Mouse (Mus musculus) CH12.LX (cell line): ENCODE results near the gene Tas2r119. TPM values are rescaled to one million over a fixed set of nuclear protein-coding genes. Genes with fewer than 3 reads are reported as not detected.

Experiments
- DNase-seq: peaks from one replicate; pipeline ENCODE4 v3.0.0-alpha.2; 2013; ENCODE audit errors: extremely low read depth
- H3K27ac ChIP-seq: 2 replicates; pipeline ENCODE4 v1.5.1; 2012; ENCODE audit warnings: low read depth, mild to moderate bottlenecking, control low read depth, moderate library complexity; ENCODE audit not compliant: insufficient read depth
- H3K27me3 ChIP-seq: replicated peaks from 2 replicates; pipeline ENCODE3; 2012; ENCODE audit warnings: inconsistent platforms
- H3K36me3 ChIP-seq, 2 experiments: replicated peaks in 1 of 2; 2 replicates each; pipeline versions ENCODE3 to v1.6.1; 2012; ENCODE audit warnings: inconsistent platforms in 1 of 2, low read length in 1 of 2, mild to moderate bottlenecking in 1 of 2, mixed read lengths in 1 of 2, moderate library complexity in 1 of 2; ENCODE audit not compliant: control insufficient read depth in 1 of 2, insufficient read depth in 1 of 2
- H3K4me1 ChIP-seq, 2 experiments: 2 replicates each; pipeline ENCODE4 v1.6.1; 2012; ENCODE audit warnings: inconsistent platforms in 1 of 2, moderate library complexity in 1 of 2; ENCODE audit not compliant: insufficient read depth in 2 of 2, control insufficient read depth in 1 of 2
- H3K4me2 ChIP-seq: 2 replicates; pipeline ENCODE4 v1.6.1; 2012; ENCODE audit warnings: low read depth, mild to moderate bottlenecking, control low read depth; ENCODE audit not compliant: poor library complexity, insufficient read depth, severe bottlenecking
- H3K4me3 ChIP-seq, 3 experiments: fragments of 150-350 bp in 1 of 3; sonication (generic) in 1 of 3; replicated peaks in 1 of 3; 2 replicates each; pipeline versions ENCODE3 to v1.5.1; 2011 to 2012; ENCODE audit warnings: low read depth in 2 of 3, low read length in 2 of 3, mild to moderate bottlenecking in 2 of 3, moderate library complexity in 2 of 3, control low read depth in 1 of 3, improper control_type of control experiment in 1 of 3, inconsistent platforms in 1 of 3, mixed read lengths in 1 of 3; ENCODE audit not compliant: poor library complexity in 1 of 3
- H3K79me2 ChIP-seq: replicated peaks from 2 replicates; pipeline ENCODE4 v1.6.1; 2012; ENCODE audit warnings: mild to moderate bottlenecking, moderate library complexity; ENCODE audit not compliant: control insufficient read depth, poor library complexity, insufficient read depth, severe bottlenecking; ENCODE audit errors: extremely low read depth
- H3K9ac ChIP-seq: 2 replicates; pipeline ENCODE4 v1.6.1; 2012; ENCODE audit warnings: low read depth, mild to moderate bottlenecking, control low read depth, moderate library complexity; ENCODE audit not compliant: insufficient read depth
- H3K9me3 ChIP-seq: replicated peaks from 2 replicates; pipeline ENCODE3; 2012; ENCODE audit warnings: low read length, inconsistent platforms, mixed read lengths
- ELF1 ChIP-seq: IDR thresholded peaks from 2 replicates; pipeline ENCODE4 v1.6.1; 2014; ENCODE audit warnings: low read depth, mild to moderate bottlenecking, inconsistent platforms, low read length, improper control_type of control experiment
- IRF4 ChIP-seq: IDR thresholded peaks from 2 replicates; pipeline ENCODE4 v1.6.1; 2014; ENCODE audit warnings: low read depth, mild to moderate bottlenecking, inconsistent platforms, low read length, improper control_type of control experiment
- JUN ChIP-seq: IDR thresholded peaks from 2 replicates; pipeline ENCODE4 v1.6.1; 2011; ENCODE audit warnings: low read depth, mild to moderate bottlenecking, low read length, improper control_type of control experiment, moderate library complexity; ENCODE audit not compliant: insufficient read depth
- JUND ChIP-seq: conservative IDR thresholded peaks from 2 replicates; pipeline ENCODE4 v1.6.1; 2011; ENCODE audit warnings: low read depth, low read length, improper control_type of control experiment
- MAX ChIP-seq: IDR thresholded peaks from 2 replicates; pipeline ENCODE4 v1.6.1; 2011; ENCODE audit warnings: low read length, improper control_type of control experiment
- MAZ ChIP-seq: IDR thresholded peaks from 2 replicates; pipeline ENCODE4 v1.6.1; 2012; ENCODE audit warnings: low read depth, mild to moderate bottlenecking, inconsistent platforms, low read length, improper control_type of control experiment, moderate library complexity
- MEF2A ChIP-seq: IDR thresholded peaks from 2 replicates; pipeline ENCODE4 v1.6.1; 2014; ENCODE audit warnings: low read depth, mild to moderate bottlenecking, inconsistent platforms, low read length, improper control_type of control experiment, borderline replicate concordance
- MXI1 ChIP-seq: IDR thresholded peaks from 2 replicates; pipeline ENCODE4 v1.6.1; 2011; ENCODE audit warnings: mild to moderate bottlenecking, low read depth, low read length, improper control_type of control experiment
- MYC ChIP-seq: IDR thresholded peaks from 2 replicates; pipeline ENCODE4 v1.6.1; 2011; ENCODE audit warnings: low read depth, mild to moderate bottlenecking, improper control_type of control experiment, low read length
- PAX5 ChIP-seq: IDR thresholded peaks from 2 replicates; pipeline ENCODE4 v1.6.1; 2012; ENCODE audit warnings: low read length, inconsistent platforms, mixed read lengths
- POLR2A ChIP-seq: IDR thresholded peaks from 2 replicates; pipeline ENCODE4 v1.6.1; 2011; ENCODE audit warnings: low read depth, mild to moderate bottlenecking, improper control_type of control experiment, low read length
- POLR2AphosphoS2 ChIP-seq: IDR thresholded peaks from 2 replicates; pipeline ENCODE4 v1.6.1; 2011; ENCODE audit warnings: low read depth, low read length, improper control_type of control experiment
- RCOR1 ChIP-seq: conservative IDR thresholded peaks from 2 replicates; pipeline ENCODE4 v1.6.1; 2012; ENCODE audit warnings: low read depth, mild to moderate bottlenecking, inconsistent platforms, low read length, improper control_type of control experiment
- SIN3A ChIP-seq: IDR thresholded peaks from 2 replicates; pipeline ENCODE4 v1.6.1; 2012; ENCODE audit warnings: low read length, improper control_type of control experiment, inconsistent platforms
- SMC3 ChIP-seq: IDR thresholded peaks from 2 replicates; pipeline ENCODE4 v1.6.1; 2011; ENCODE audit warnings: low read depth, low read length, improper control_type of control experiment
- UBTF ChIP-seq: IDR thresholded peaks from 2 replicates; pipeline ENCODE4 v1.6.1; 2012; ENCODE audit warnings: low read depth, mild to moderate bottlenecking, inconsistent platforms, low read length, improper control_type of control experiment, moderate library complexity
- ZC3H11A ChIP-seq: IDR thresholded peaks from 2 replicates; pipeline ENCODE4 v1.6.1; 2012; ENCODE audit warnings: low read depth, mild to moderate bottlenecking, inconsistent platforms, low read length, improper control_type of control experiment
- dilution Hi-C: fragments of 300-500 bp; cut with MboI; formaldehyde crosslinking; loops from 2 replicates; pipeline ENCODE4 v1.14.3; 2020; ENCODE audit warnings: low sequenced_read_pairs; ENCODE audit not compliant: extremely low pct_unique_long_range_greater_than_20kb, extremely low pct_ligation_motif_present
- in situ Hi-C: fragments of 300-500 bp; cut with MboI; formaldehyde crosslinking; loops from 3 replicates; pipeline ENCODE4 v1.14.3; 2019; ENCODE audit warnings: low sequenced_read_pairs, low pct_ligation_motif_present, low pct_unique_long_range_greater_than_20kb, mixed read lengths
- polyA plus RNA-seq: library from polyadenylated mRNA; unstranded; fragments of >175 nt; gene quantifications from 2 replicates; pipeline ENCODE4 v1.2.1, GENCODE M21; 2012; ENCODE audit warnings: low read depth; ENCODE audit not compliant: insufficient read length
- total RNA-seq, 2 experiments: library from RNA; depleted of rRNA; stranded (reverse); fragments of 300-350 nt in 1 of 2; fragments of >200 nt in 1 of 2; gene quantifications; 2 replicates each; pipeline ENCODE4 v1.2.3; 2012 to 2014

Gene Tas2r119
- total and polyA plus RNA-seq, 3 experiments: not detected

GRCm38 (mm10) chr15:32223028-32223427, 45.9 kb downstream of the Tas2r119 start:
- Histone ChIP-seq H3K27ac (no peak overlapping the region), H3K4me1 (no peaks in the 10 kb centered on the region), H3K9me3 (no peaks in the 10 kb centered on the region), H3K27me3 (no peaks in the 10 kb centered on the region), H3K79me2 (no peaks in the 10 kb centered on the region), H3K4me2 (no peak overlapping the region), H3K9ac (no peak overlapping the region), H3K36me3 (no peaks in the 10 kb centered on the region), H3K4me3 (no peak overlapping the region)
- TF ChIP-seq SIN3A (no peak), RCOR1 (no peak), JUN (no peak), POLR2A (no peak), JUND (no peak), MXI1 (no peak), MYC (no peak), POLR2AphosphoS2 (no peak), MAX (no peak), MEF2A (no peak)
- in situ Hi-C loops (no loop called here), dilution Hi-C loops (no loop called here)
- DNase-seq: no peak

- Histone ChIP-seq H3K79me2 (no peaks in the 10 kb centered on the region), H3K4me2 (no peak overlapping the region), H3K4me1 (peaks cover 5 to 9% of the 10 kb centered on the region in 2 experiments), H3K27me3 (no peaks in the 10 kb centered on the region), H3K9me3 (no peaks in the 10 kb centered on the region), H3K36me3 (no peaks in the 10 kb centered on the region), H3K9ac (no peak overlapping the region), H3K4me3 (no peak overlapping the region), H3K27ac (no peak overlapping the region)
- dilution Hi-C loops: no loop called here
- DNase-seq: no peak
- TF ChIP-seq PAX5: no peak
- no peak for TF ChIP-seq ELF1
- TF ChIP-seq JUN: no peak
- no peak for TF ChIP-seq MAZ
- TF ChIP-seq SIN3A: no peak
- no peak for TF ChIP-seq IRF4
- no peak for TF ChIP-seq SMC3
- TF ChIP-seq UBTF: no peak
- no peak for TF ChIP-seq ZC3H11A
- in situ Hi-C loops: loop anchor here (25.0 kb wide), 2 partner anchors 213 to 487 kb away; no protein-coding TSS in a partner anchor
Measured at GRCm38 (mm10) chr15:32225394-32225793, 48.3 kb downstream of the Tas2r119 start.
